Mouse (Mus musculus) spleen, adult 2 months (tissue): ENCODE measurements at regions not wholly inside any gene's neighbourhood (a gene's known extent, or its start where the extent isn't known, plus 50 kb on each side); places are given as distances from the start of the nearest gene placed in this dataset.

ENCODE experiments used
- DNase-seq, 2 experiments: peaks; one replicate each; pipeline versions ENCODE4 v3.0.0 to v3.0.0-alpha.2; 2012 to 2021; ENCODE audit warnings: low spot score in 2 of 2, low read depth in 1 of 2
- H3K27ac ChIP-seq: fragments of 200-500 bp; 2 replicates; pipeline ENCODE4 v1.5.1; 2012; ENCODE audit warnings: low read length, inconsistent platforms; ENCODE audit not compliant: insufficient read depth
- H3K27me3 ChIP-seq: fragments of 200-500 bp; 2 replicates; pipeline ENCODE4 v1.6.1; 2012; ENCODE audit warnings: mild to moderate bottlenecking, moderate library complexity, low read length, inconsistent platforms; ENCODE audit not compliant: control insufficient read depth, insufficient read depth
- H3K36me3 ChIP-seq: fragments of 200-500 bp; 2 replicates; pipeline ENCODE4 v1.6.1; 2012; ENCODE audit warnings: mild to moderate bottlenecking, low read length, inconsistent platforms; ENCODE audit not compliant: control insufficient read depth, insufficient read depth
- H3K4me1 ChIP-seq: fragments of 200-500 bp; 2 replicates; pipeline ENCODE4 v1.6.1; 2011; ENCODE audit warnings: inconsistent platforms; ENCODE audit not compliant: control insufficient read depth, insufficient read depth, insufficient read length
- H3K4me3 ChIP-seq: fragments of 200-500 bp; 2 replicates; pipeline ENCODE4 v1.5.1; 2011; ENCODE audit warnings: mild to moderate bottlenecking, inconsistent platforms; ENCODE audit not compliant: insufficient read depth, insufficient read length; ENCODE audit errors: extremely low read depth
- CTCF ChIP-seq: fragments of 200-500 bp; IDR thresholded peaks from 2 replicates; pipeline ENCODE4 v1.5.1; 2011; ENCODE audit warnings: mild to moderate bottlenecking, inconsistent platforms; ENCODE audit not compliant: insufficient read depth, insufficient read length, insufficient replicate concordance; ENCODE audit errors: extremely low read depth
- POLR2A ChIP-seq: fragments of 200-500 bp; IDR thresholded peaks from 2 replicates; pipeline ENCODE4 v1.6.1; 2011; ENCODE audit warnings: low read depth, low read length, inconsistent platforms
- WGBS: fragments of 180-500 bp; shearing (Covaris S2); methylation state at CpG from one replicate; pipeline ENCODE4 v1.1.7; 2018; 5-methylcytosine and 5-hydroxymethylcytosine counted together

DNA sequence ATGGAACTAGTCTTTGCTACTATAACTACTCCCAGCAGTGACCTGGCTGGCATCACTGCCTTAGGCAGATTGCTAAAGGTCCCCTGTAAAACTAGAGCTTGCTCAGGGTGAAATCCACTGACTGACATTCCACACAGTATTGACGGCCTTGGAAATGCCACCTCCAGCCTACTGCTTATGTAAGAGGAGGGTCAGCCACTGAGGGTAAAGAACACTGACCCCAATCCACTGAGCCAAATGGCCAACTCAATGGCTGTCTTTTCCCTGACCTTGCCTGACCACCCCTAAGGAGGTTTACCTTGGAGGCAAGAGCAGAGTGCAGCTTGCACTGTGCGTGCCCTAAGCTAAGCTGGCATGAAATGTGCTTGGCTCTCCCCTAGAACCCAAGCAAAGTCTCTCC lies 216.0 kb upstream of the Foxq1 start:
- Histone ChIP-seq H3K36me3 (no peaks in the 10 kb centered on the region), H3K4me3 (no peak overlapping the region), H3K4me1 (no peaks in the 10 kb centered on the region), H3K27me3 (no peaks in the 10 kb centered on the region), H3K27ac (no peak overlapping the region)
- DNase-seq = no peak
- 94% methylated on average over 2 of the region's 2 CpGs for WGBS
- TF ChIP-seq POLR2A = no peak
- TF ChIP-seq CTCF = no peak

DNA sequence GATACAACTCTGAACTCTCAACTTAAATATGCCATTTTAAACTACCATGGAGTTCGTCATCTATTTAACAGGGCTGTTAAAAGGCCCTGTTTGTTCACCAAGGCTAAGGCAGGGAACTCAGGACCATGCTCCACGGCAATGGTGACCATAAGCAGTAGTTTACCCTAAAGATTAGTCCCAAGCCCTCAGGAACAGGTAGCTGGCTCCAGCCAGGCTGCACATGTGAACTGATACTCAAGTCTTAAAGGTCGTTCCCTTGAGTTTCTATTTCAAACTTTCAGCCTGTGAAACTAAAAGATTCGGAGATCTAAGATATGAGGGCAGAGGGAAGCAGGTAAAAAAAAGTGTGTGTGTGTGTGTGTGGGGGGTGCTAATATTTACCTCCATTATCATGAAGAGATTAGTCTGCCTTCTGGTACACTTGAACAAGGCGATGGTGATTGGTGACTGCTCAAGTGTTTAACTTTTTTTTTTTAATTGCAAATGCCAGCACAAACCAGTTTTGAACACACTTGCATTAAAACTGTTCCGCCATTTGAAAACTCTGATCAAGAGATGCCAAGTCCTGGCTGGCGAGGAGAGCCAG lies 215.5 kb upstream of the Foxq1 start:
- DNase-seq = no peak
- Histone ChIP-seq H3K36me3 (no peaks in the 10 kb centered on the region), H3K4me1 (no peaks in the 10 kb centered on the region), H3K27me3 (no peaks in the 10 kb centered on the region), H3K27ac (no peak overlapping the region), H3K4me3 (no peak overlapping the region)
- 81% methylated on average over 7 of the region's 7 CpGs for WGBS
- no peak for TF ChIP-seq POLR2A
- TF ChIP-seq CTCF = no peak

DNA sequence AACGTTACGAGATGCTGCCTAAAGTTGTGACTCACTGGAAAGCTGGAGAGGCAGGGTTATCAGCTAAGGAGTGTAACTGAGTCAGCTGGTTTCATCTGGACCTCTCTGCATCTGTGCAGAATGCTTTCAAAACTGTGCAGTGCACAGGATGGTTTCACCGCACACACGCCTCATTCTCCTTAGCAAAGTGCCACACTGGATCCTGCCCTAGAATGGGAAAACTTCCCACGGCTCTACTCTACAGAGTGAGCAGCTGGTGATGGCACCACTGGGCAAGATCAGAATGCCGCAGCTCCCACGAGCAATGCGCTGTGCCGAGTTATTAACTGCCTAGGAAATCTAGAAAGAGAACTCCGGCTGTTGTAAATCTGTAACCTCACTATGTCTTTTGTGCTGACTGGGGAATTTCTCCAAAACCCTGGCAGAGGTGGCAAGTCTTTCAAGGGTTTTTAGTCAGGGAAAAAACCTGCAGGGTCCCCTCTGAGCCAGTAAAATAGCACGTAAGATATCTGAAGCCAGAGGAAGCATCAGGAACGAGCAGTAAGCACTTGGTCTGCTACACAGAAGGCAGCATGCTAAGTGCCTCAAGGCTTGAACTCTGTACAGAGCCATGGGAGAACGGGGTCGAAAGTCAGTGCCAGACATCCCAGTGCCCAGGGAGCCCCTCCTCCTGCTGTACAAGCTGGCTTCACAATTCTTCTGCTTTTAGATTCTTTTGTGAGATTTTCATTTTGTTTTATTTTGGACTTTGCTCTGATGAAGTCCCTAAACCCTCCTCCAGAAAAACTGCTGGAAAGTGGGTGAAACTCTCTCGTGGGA lies 214.4 kb upstream of the Foxq1 start:
- no peaks in the 10 kb centered on the region for H3K4me1 ChIP-seq
- H3K4me3 ChIP-seq = no peak overlapping the region
- 90% methylated on average over 15 of the region's 15 CpGs for WGBS
- no peak overlapping the region for H3K27ac ChIP-seq
- no peaks in the 10 kb centered on the region for H3K27me3 ChIP-seq
- TF ChIP-seq CTCF (no peak), POLR2A (no peak)
- DNase-seq = no peak
- H3K36me3 ChIP-seq = no peaks in the 10 kb centered on the region

DNA sequence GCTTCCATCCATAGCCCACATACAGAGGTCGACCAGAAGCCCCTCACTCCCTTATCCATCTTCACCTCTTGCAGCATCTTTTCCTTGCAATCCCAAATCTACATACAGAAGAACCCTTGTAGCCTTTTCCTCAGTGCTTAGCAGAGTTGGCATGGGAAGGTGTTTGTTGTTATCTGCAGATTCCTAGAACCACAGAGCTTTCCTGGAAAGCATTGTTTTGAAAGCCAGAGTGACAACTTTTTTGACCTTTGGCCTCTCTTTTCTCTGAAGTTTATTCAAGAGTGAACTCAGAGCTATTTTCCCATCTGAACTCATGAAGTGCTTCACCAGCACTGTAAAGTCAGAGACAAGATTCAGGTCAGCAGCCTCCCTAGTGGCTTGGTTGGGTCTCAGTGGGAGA lies 209.7 kb upstream of the Foxq1 start:
- WGBS = 62% methylated on average over 1 of the region's 1 CpGs
- Histone ChIP-seq H3K4me3 (no peak overlapping the region), H3K36me3 (no peaks in the 10 kb centered on the region), H3K27me3 (no peaks in the 10 kb centered on the region), H3K27ac (no peak overlapping the region), H3K4me1 (0 out of 2 replicates have a peak, but pooled peaks cover 2% of the 10 kb centered on the region)
- TF ChIP-seq CTCF = no peak
- TF ChIP-seq POLR2A = no peak
- DNase-seq = no peak

DNA sequence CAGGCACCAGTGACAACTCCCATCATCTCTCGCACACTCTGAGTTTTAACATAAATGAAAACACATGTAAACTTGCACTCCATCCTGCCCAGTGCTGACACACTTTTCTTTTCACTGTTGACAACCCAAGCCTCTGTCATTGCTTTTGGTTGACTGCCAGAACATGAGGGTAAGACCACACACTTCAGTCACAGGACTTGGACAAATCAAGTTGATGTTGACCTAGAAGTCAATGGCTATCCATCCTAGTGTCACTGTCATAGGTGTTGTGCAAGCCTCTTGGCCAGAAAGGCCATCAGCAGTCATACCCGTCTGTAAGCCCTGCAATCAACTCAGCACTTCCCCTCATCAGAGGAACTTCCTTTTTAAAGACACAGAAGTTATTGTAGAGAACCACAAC lies 208.9 kb upstream of the Foxq1 start:
- no peak for DNase-seq
- 43% methylated on average over 2 of the region's 2 CpGs for WGBS

DNA sequence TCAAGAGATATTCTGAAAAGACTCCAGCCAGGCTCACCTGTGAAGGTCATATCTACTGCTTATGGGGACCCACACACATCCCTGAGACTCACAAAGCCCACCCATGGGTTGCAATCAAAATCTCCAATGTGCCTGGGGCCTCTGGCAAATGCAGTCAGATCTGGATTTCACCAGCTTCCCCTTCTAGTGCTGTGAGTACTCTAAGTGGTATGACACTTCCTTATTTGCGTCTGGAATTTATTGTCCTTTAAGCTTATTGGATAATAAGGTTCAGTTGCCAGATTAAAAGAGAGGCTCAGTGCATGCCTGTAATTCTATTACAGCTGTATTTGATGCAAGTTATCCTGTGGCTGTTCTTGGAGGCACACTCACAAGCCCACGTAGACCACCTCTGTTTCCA lies 206.3 kb upstream of the Foxq1 start:
- no peak for DNase-seq
- 58% methylated on average over 2 of the region's 2 CpGs for WGBS

More for the DNA sequence above, 208.9 kb upstream of the Foxq1 start:
- Histone ChIP-seq H3K4me1 (0 out of 2 replicates have a peak, but pooled peaks cover 2% of the 10 kb centered on the region), H3K27ac (no peak overlapping the region), H3K4me3 (no peak overlapping the region), H3K36me3 (no peaks in the 10 kb centered on the region), H3K27me3 (no peaks in the 10 kb centered on the region)
- TF ChIP-seq CTCF (no peak), POLR2A (no peak)

DNA sequence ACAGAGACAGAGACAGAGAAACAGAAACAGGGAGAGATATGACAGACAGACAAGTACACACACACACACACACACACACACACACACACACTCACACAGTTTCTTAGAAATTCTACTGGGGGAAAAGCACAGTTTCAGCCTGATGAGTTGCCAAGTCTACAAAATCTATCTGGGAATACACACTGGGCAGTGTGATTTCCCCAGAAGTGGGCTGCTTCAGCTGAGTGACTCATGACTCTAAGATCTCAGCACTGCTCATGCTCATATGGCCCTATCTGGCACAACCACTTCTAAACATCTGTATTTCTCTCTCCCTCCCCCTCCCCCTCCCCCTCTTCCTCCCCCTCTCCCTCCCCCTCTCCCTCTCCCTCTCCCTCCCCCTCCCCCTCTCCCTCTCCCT lies 204.5 kb upstream of the Foxq1 start:
- no peaks in the 10 kb centered on the region for H3K27me3 ChIP-seq
- no peak overlapping the region for H3K4me3 ChIP-seq
- no peak overlapping the region for H3K27ac ChIP-seq
- H3K4me1 ChIP-seq = 0 out of 2 replicates have a peak, but pooled peaks cover 2% of the 10 kb centered on the region
- DNase-seq = no peak
- no peaks in the 10 kb centered on the region for H3K36me3 ChIP-seq
- TF ChIP-seq POLR2A (no peak), CTCF (no peak)

More for the DNA sequence above, 206.3 kb upstream of the Foxq1 start:
- no peaks in the 10 kb centered on the region for H3K36me3 ChIP-seq
- no peaks in the 10 kb centered on the region for H3K27me3 ChIP-seq
- no peak for TF ChIP-seq POLR2A
- no peak for TF ChIP-seq CTCF
- 0 out of 2 replicates have a peak, but pooled peaks cover 2% of the 10 kb centered on the region for H3K4me1 ChIP-seq
- H3K27ac ChIP-seq = no peak overlapping the region
- no peak overlapping the region for H3K4me3 ChIP-seq
